Mouse (Mus musculus) cortical plate, adult 2 months (tissue): ENCODE data around the gene Daam2. TPM values are rescaled to one million over a fixed set of nuclear protein-coding genes. Genes with fewer than 3 reads are reported as not detected.

Experiments used
- H3K27ac ChIP-seq: fragments of 200-500 bp; 2 replicates; pipeline ENCODE4 v1.5.1; 2012; ENCODE audit warnings: low read length, control low read depth, inconsistent platforms; ENCODE audit not compliant: insufficient read depth
- H3K4me1 ChIP-seq: fragments of 200-500 bp; 2 replicates; pipeline ENCODE4 v1.6.1; 2011; ENCODE audit warnings: low read length; ENCODE audit not compliant: control insufficient read depth, insufficient read depth
- H3K4me3 ChIP-seq: fragments of 200-500 bp; 2 replicates; pipeline ENCODE4 v1.5.1; 2011; ENCODE audit warnings: mild to moderate bottlenecking, low read length, control low read depth; ENCODE audit not compliant: insufficient read depth
- CTCF ChIP-seq: fragments of 200-500 bp; IDR thresholded peaks from 2 replicates; pipeline ENCODE4 v1.5.1; 2011; ENCODE audit warnings: mild to moderate bottlenecking, control low read depth, low read length; ENCODE audit not compliant: insufficient read depth; ENCODE audit errors: extremely low read depth
- POLR2A ChIP-seq: fragments of 200-500 bp; IDR thresholded peaks from 2 replicates; pipeline ENCODE4 v1.6.1; 2011; ENCODE audit warnings: mild to moderate bottlenecking, low read length, control low read depth; ENCODE audit not compliant: insufficient read depth; ENCODE audit errors: extremely low read depth
- polyA plus RNA-seq: library from polyadenylated mRNA; depleted of rRNA; stranded (reverse); fragments of >200 nt; gene quantifications from 2 replicates; pipeline ENCODE4 v1.2.3, GENCODE M21; 2012

Daam2 gene
- polyA plus RNA-seq, 1 experiment, result 38.3 TPM

DNA sequence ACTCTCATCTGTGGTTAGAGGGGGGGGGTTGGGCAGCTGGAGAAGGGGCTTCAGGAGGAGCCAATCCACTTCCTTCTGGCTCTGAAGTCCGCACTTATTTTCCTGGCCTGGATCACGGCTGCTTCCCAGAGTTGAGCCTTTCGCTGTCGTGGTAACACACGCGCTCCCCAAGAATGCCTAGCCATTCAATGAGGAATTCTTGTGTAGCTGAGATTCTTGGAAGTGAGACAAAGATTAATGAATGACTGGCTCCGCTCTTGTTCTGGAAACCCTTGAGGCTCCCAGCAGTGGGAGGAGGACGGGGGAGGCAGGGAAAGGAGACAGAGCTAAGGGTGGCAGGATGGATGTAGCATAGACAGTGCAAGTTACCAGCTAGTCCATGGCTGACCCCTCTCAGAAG, 24.9 kb downstream of the Daam2 start:
- TF ChIP-seq POLR2A, result no peak
- TF ChIP-seq CTCF, result no peak

DNA sequence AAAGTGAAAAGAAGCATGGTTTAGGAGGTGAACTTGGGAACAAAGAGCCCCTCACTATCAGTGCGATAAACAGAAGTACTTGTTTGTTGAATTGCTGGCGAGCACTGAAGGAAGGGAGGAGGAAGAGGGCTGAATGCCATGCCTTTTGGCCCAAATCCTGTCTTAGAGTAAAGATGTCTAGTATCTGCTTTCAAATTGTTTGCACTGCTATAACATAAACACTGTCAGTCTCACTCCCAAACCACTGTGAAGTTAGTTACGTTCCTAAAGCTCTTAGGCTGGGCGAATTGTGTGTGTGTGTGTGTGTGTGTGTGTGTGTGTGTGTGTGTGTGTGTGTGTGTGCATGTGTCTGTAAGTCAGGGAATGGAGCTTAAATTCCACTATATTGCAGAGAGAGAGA, 28.6 kb downstream of the Daam2 start:
- H3K27ac ChIP-seq, result peak overlapping the region; percentile 43; the same call in 1 of the 2 replicates
- no peaks in the 10 kb centered on the region for H3K4me1 ChIP-seq
- H3K4me3 ChIP-seq, result no peak overlapping the region

More for the DNA sequence above, 24.9 kb downstream of the Daam2 start:
- Histone ChIP-seq H3K4me1 (no peaks in the 10 kb centered on the region), H3K27ac (no peak overlapping the region), H3K4me3 (no peak overlapping the region)

DNA sequence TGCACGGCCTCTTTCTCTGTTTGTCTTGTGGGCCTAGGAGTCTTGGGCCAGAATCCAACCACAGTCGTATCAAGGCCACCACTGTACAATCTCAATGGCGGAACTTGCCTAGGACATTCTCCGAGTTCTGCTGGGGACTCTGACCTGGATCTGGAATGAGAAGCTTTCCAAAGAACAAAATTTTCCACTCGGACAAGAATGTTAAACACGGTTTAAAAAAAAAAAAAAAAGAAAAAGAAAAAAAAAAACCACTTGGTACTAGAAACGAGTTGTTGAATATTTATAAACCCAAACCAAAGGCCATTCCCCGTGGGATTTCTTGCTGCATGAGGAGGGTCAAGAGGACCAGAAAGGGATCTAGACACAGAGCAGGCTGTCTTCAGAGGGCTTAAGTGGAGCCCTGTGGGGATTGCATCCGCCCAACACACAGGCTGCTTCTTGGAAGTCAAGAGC, 29.9 kb downstream of the Daam2 start:
- Histone ChIP-seq H3K4me1 (no peaks in the 10 kb centered on the region), H3K27ac (peak overlapping the region; percentile 28; the same call in 1 of the 2 replicates), H3K4me3 (no peak overlapping the region)
- no peak for TF ChIP-seq POLR2A
- TF ChIP-seq CTCF, result no peak

More for the DNA sequence above, 28.6 kb downstream of the Daam2 start:
- TF ChIP-seq POLR2A (no peak), CTCF (no peak)

DNA sequence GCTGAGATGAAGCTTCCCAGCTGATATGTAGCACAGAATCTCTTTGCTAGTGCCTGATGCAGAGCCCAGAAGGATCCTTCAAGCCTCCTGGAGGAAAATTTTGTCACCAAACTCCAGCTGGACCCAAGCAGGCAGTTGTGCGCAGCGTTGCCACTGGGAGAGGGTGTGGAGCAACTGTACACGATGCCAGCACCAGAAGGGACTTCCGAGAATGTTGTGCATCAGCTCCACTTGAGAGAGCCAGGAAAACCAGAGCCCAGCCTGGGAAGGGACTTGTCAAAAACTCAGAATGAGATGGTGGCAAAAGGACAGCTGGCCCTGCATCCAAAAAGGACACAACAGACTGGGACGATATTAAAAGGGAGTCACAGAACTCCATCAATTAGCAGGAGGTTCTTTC, 32.5 kb downstream of the Daam2 start:
- H3K27ac ChIP-seq, result no peak overlapping the region
- no peak overlapping the region for H3K4me3 ChIP-seq
- TF ChIP-seq POLR2A, result no peak
- TF ChIP-seq CTCF, result no peak

DNA sequence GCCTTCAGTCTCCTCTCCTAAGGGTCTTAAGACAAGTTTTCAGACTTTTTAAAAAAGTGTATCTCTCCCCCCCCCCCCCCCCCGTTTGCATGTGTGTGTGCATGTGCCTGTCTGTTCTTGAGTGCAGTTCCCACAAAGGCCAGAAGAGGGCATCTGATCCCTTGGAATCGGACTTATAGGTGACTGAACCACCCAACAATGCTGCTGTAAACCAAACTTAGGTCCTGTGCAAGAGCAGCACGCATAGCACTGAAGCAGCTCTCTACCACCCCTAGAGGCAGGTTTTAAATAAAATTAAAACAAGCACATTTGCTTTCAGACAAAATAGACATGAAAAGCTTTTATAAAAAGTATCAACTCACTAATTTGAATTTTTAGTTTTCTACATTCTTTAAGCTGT, 33.9 kb downstream of the Daam2 start:
- TF ChIP-seq POLR2A, result no peak
- TF ChIP-seq CTCF, result peak; percentile 49
- no peak overlapping the region for H3K27ac ChIP-seq
- 0 out of 2 replicates have a peak, but pooled peaks cover 2% of the 10 kb centered on the region for H3K4me1 ChIP-seq
- no peak overlapping the region for H3K4me3 ChIP-seq

More for the DNA sequence above, 32.5 kb downstream of the Daam2 start:
- H3K4me1 ChIP-seq, result no peaks in the 10 kb centered on the region

DNA sequence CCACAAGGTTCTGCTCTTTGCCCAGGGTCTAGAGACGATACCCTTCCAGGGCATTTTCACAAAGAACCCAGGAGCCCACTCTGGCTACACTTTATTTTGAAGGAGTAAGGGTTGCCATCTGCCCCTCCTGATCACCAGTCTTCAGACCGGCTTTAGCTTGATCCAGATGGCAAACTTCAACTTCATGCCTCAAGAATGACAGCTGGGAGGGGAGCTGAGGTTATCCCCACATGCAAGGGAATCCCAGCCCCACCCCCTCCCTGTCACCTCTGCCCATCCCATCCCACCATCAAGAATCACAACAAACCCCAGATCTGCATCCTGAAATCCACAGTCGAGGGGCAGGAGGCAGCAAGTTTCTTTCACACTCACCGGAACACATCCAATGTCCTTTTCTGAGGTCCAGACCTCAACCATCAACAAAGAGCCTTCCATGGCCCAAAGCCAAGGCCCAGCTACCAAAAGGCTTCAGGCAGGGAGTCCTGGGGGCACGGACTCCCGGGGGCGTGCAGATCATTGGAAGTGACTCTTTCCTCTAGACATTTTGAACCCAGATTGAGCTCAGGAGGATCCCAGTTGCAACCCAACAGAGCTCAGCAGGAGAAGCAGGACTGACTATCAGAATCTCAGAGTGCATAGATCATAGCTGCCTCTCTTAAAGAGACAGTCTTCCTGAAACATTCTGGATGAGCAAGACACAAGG, 35.5 kb downstream of the Daam2 start:
- Histone ChIP-seq H3K27ac (0 out of 2 replicates have a peak overlapping the region, but pooled peaks have one; percentile 40), H3K4me3 (peak overlapping the region; percentile 10; the same call in 1 of the 2 replicates)
- no peak for TF ChIP-seq CTCF
- TF ChIP-seq POLR2A, result no peak

DNA sequence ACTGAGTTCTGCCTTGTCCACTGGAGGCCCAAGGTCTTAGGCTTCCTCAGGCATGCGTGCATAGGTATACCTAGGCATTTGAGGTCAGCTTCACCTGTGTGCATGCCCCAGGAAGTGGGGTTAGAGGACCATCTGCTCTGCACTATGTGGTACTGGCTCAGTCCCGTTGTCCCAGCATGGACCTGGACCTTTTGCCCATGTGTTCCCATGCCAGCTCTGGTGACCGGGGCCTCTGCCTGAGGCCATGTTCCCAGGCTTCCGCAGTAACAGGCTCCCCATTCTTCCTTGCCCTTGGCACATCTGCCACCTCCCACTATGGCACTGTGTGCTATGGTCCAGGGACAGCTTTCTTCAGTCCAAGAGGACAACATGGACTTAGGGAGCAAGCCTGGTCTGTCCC, 36.1 kb downstream of the Daam2 start:
- Histone ChIP-seq H3K4me3 (no peak overlapping the region), H3K27ac (0 out of 2 replicates have a peak overlapping the region, but pooled peaks have one; percentile 18), H3K4me1 (0 out of 2 replicates have a peak, but pooled peaks cover 2% of the 10 kb centered on the region)

More for the DNA sequence above, 35.5 kb downstream of the Daam2 start:
- 0 out of 2 replicates have a peak, but pooled peaks cover 2% of the 10 kb centered on the region for H3K4me1 ChIP-seq

DNA sequence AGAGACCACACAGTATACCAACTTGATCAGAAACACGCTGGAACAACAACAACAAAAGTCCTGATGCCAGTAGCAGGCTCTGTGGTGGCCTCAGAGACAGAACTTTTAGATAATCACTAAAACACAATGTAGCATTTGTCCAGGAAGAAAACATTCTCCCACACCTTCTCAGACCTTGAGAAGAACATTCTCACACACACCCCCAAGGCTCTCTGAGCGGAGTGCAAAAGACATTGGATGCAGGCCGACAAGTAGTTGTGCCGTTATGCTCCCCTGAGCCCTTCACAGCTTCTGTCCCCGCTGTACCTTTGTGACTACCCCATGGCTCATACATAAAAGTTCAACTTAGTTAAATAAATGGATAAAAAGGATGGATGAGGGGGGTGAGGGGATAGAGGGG, 37.6 kb downstream of the Daam2 start:
- TF ChIP-seq POLR2A, result no peak
- no peak for TF ChIP-seq CTCF
- no peak overlapping the region for H3K27ac ChIP-seq
- 0 out of 2 replicates have a peak, but pooled peaks cover 2% of the 10 kb centered on the region for H3K4me1 ChIP-seq
- H3K4me3 ChIP-seq, result no peak overlapping the region

More for the DNA sequence above, 36.1 kb downstream of the Daam2 start:
- TF ChIP-seq POLR2A (no peak), CTCF (no peak)

DNA sequence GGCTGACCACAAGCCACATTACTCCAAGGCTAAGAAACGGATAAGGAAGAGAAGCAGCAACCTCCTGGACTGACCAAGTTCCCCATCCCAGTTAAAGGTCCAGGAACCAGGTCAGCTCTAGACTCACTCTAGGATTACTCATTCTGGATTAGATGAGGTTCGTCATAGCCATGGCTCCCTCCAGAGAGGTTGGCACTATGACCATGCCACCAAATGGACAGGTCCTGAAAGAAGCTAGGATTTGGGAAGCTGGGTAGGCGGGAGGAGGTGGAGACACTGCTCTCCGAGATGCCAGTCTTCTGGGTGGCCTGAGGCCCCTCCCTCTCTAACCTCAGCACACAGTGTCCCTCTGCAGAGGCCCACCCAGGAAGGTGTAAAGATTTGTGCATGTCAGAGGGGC, 38.2 kb downstream of the Daam2 start:
- Histone ChIP-seq H3K27ac (no peak overlapping the region), H3K4me1 (0 out of 2 replicates have a peak, but pooled peaks cover 2% of the 10 kb centered on the region), H3K4me3 (no peak overlapping the region)
- TF ChIP-seq CTCF, result no peak

DNA sequence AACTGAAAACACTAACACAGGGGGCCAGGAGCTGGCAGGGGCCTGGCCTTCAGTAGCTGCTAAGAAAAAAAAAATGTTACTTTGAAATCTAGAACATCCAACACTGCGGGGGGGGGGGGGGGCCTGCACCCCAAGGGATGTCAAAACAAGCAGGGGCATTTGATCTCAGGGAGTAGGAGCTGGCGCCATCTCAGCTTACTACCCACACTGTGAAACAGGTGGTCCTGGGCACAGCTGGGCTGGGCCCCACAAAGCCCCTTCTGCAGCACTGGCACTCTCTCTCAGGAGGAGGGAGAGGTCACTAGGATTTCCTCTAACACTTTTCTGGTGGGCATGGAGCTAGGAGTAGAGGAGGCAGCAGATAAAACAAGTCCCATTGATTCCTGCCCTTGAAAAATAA, 39.6 kb downstream of the Daam2 start:
- TF ChIP-seq POLR2A (no peak), CTCF (no peak)
- H3K4me3 ChIP-seq, result no peak overlapping the region
- H3K4me1 ChIP-seq, result 0 out of 2 replicates have a peak, but pooled peaks cover 2% of the 10 kb centered on the region
- no peak overlapping the region for H3K27ac ChIP-seq
